In the genomic region with DNA sequence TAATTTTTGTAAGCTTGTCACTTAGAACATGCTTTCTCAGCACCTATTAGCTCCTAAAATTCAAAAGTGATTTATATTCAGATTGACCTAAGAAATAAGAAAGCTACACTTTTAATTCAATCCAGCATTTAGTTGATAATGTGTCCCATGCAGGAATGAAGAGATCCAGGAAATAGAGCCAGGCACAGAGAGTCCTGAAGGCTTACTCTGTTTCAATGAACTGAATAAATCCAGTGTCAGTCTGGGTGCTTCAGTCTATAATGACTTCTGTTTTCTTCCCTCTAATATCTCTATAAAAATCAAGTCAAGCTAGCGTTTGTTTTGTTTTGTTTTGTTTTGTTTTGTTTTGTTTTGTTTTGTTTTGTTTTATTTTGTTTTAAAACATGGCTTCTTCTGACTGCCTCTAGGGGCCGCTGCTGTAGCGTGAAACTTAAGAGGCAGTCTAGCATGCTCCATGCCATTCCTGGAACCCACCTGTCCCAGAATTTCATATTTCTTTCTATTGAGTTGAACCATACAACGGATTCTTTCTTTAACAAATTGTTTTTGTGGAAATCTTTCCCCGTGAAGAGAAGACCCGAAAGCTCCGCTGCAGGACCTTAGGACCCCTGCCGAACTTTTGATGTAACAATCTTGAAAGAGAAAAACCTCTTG, we compare ENCODE assay signal across 8 mouse cellular contexts. TPM values are rescaled to one million over a fixed set of nuclear protein-coding genes. Genes with fewer than 3 reads are reported as not detected.
A peak's percentile ranks its signal among the peaks of the same experiment; 100 is the strongest.
DNase-seq lines count a peak whose midpoint lies in the region; ATAC-seq and TF ChIP-seq lines count a peak whose summit lies in the region.

No protein-coding gene starts in this region.

- 30% methylated on average over 8 of the region's 8 CpGs for WGBS in intestine, postnatal 0 days
- 26% methylated on average over 8 of the region's 8 CpGs for WGBS in intestine, embryonic 16.5 days
- 28% methylated on average over 8 of the region's 8 CpGs for WGBS in midbrain, embryonic 14.5 days

- no peak for ATAC-seq in intestine, postnatal 0 days
- no peak; the same call in 1 of the 2 replicates for ATAC-seq in intestine, embryonic 16.5 days
- ATAC-seq in inflammation-experienced regulatory T-cells, adult 6 months: peak; percentile 48
- peak; percentile 74 for ATAC-seq in midbrain, embryonic 14.5 days (ENCODE audit: low FRiP score, low TSS enrichment)

- H3K4me1 ChIP-seq in intestine, postnatal 0 days (replicated peaks; ENCODE audit: control insufficient read depth, insufficient read depth, low read length): no peaks in the 10 kb centered on the region
- H3K4me1 ChIP-seq in intestine, embryonic 16.5 days (ENCODE audit: control insufficient read depth, insufficient read depth, low read length): peaks cover 1% of the 10 kb centered on the region; the same call in 1 of the 2 replicates
- H3K4me1 ChIP-seq in midbrain, embryonic 14.5 days (ENCODE audit: control insufficient read depth, insufficient read depth, low read length): 0 out of 2 replicates have a peak, but pooled peaks cover 4% of the 10 kb centered on the region

- DNase-seq in A20 (ENCODE audit: low read depth, low spot score): peak; percentile 55
- DNase-seq in R1 (ENCODE audit: low read depth, low spot score): peak; percentile 33
- DNase-seq in embryo, embryonic 10.5 days (ENCODE audit: low spot score): peak; percentile 69
- peak; percentile 83 for DNase-seq in midbrain, embryonic 14.5 days
- DNase-seq in natural killer cell, adult 2 months (ENCODE audit: low spot score in 2 of 2): no peak

- TF ChIP-seq CTCF in intestine, postnatal 0 days (IDR thresholded peaks at IDR 0.05; ENCODE audit: low read depth): peak; percentile 79

- H3K9ac ChIP-seq in intestine, postnatal 0 days (ENCODE audit: low read depth, low read length): no peak overlapping the region
- no peak overlapping the region for H3K9ac ChIP-seq in intestine, embryonic 16.5 days (ENCODE audit: low read depth, low read length)
- no peak overlapping the region for H3K9ac ChIP-seq in midbrain, embryonic 14.5 days (replicated peaks; ENCODE audit: low read length)

- no peaks in the 10 kb centered on the region for H3K9me3 ChIP-seq in intestine, postnatal 0 days (ENCODE audit: control insufficient read depth)
- no peaks in the 10 kb centered on the region for H3K9me3 ChIP-seq in intestine, embryonic 16.5 days (ENCODE audit: control insufficient read depth, low read length)
- no peaks in the 10 kb centered on the region for H3K9me3 ChIP-seq in midbrain, embryonic 14.5 days (ENCODE audit: control insufficient read depth, low read length)

- H3K27ac ChIP-seq in intestine, postnatal 0 days (ENCODE audit: low read depth, low read length): no peak overlapping the region
- H3K27ac ChIP-seq in intestine, embryonic 16.5 days (ENCODE audit: low read length): no peak overlapping the region
- no peak overlapping the region for H3K27ac ChIP-seq in midbrain, embryonic 14.5 days (replicated peaks; ENCODE audit: low read depth, low read length)

- H3K4me3 ChIP-seq in intestine, postnatal 0 days (ENCODE audit: low read depth, low read length): no peak overlapping the region
- no peak overlapping the region for H3K4me3 ChIP-seq in intestine, embryonic 16.5 days (ENCODE audit: low read length)
- H3K4me3 ChIP-seq in midbrain, embryonic 14.5 days (replicated peaks; ENCODE audit: low read depth, low read length): no peak overlapping the region

- H3K36me3 ChIP-seq in intestine, postnatal 0 days (ENCODE audit: control insufficient read depth, insufficient read depth): no peaks in the 10 kb centered on the region
- H3K36me3 ChIP-seq in intestine, embryonic 16.5 days (ENCODE audit: control insufficient read depth, insufficient read depth, low read length): no peaks in the 10 kb centered on the region
- no peaks in the 10 kb centered on the region for H3K36me3 ChIP-seq in midbrain, embryonic 14.5 days (ENCODE audit: control insufficient read depth, insufficient read depth, low read length)

- no peaks in the 10 kb centered on the region for H3K27me3 ChIP-seq in intestine, postnatal 0 days (replicated peaks; ENCODE audit: control insufficient read depth, insufficient read depth, low read length)
- no peaks in the 10 kb centered on the region for H3K27me3 ChIP-seq in intestine, embryonic 16.5 days (replicated peaks; ENCODE audit: control insufficient read depth, insufficient read depth, low read length)
- no peaks in the 10 kb centered on the region for H3K27me3 ChIP-seq in midbrain, embryonic 14.5 days (ENCODE audit: control insufficient read depth, insufficient read depth, low read length)

- H3K4me2 ChIP-seq in intestine, postnatal 0 days (replicated peaks; ENCODE audit: low read depth): no peak overlapping the region
- no peak overlapping the region for H3K4me2 ChIP-seq in intestine, embryonic 16.5 days (ENCODE audit: low read depth, low read length)
- no peak overlapping the region for H3K4me2 ChIP-seq in midbrain, embryonic 14.5 days (ENCODE audit: low read length)

RNA-seq across cellular contexts. Expression of a gene that starts 27.3 kb away (rescaled TPM):
- 23.3 and 24.8 TPM in 2 replicates for polyA plus RNA-seq in intestine, postnatal 0 days (2015; fragmentation: Nextera tagmentation; extraction: Ambion mirVana)
- 55.3 and 59.7 TPM in 2 replicates for polyA plus RNA-seq in intestine, embryonic 16.5 days (2015; fragmentation: Nextera tagmentation; extraction: Ambion mirVana)
- 1 to 10 TPM; 2.9 to 6.3 (median 4.3) TPM for polyA plus RNA-seq in inflammation-experienced regulatory T-cells, adult 6 months (2017; shearing (Covaris generic))
- 40.9 and 41.6 TPM in 2 replicates for polyA plus RNA-seq in midbrain, embryonic 14.5 days (2014; fragmentation: Nextera tagmentation; extraction: Ambion mirVana)

Comparison
In these comparisons a context has a peak if more than half of its experiments do, and no peak if none do; other contexts are left out.
1. ATAC-seq: peak in inflammation-experienced regulatory T-cells, adult 6 months (single experiment) and midbrain, embryonic 14.5 days (single experiment); none in intestine, postnatal 0 days (single experiment) and intestine, embryonic 16.5 days (single experiment).
2. DNase-seq: peak in A20 (single experiment), R1 (single experiment), embryo, embryonic 10.5 days (single experiment) and midbrain, embryonic 14.5 days (single experiment); none in natural killer cell, adult 2 months (0 of 2).